In the genomic region with DNA sequence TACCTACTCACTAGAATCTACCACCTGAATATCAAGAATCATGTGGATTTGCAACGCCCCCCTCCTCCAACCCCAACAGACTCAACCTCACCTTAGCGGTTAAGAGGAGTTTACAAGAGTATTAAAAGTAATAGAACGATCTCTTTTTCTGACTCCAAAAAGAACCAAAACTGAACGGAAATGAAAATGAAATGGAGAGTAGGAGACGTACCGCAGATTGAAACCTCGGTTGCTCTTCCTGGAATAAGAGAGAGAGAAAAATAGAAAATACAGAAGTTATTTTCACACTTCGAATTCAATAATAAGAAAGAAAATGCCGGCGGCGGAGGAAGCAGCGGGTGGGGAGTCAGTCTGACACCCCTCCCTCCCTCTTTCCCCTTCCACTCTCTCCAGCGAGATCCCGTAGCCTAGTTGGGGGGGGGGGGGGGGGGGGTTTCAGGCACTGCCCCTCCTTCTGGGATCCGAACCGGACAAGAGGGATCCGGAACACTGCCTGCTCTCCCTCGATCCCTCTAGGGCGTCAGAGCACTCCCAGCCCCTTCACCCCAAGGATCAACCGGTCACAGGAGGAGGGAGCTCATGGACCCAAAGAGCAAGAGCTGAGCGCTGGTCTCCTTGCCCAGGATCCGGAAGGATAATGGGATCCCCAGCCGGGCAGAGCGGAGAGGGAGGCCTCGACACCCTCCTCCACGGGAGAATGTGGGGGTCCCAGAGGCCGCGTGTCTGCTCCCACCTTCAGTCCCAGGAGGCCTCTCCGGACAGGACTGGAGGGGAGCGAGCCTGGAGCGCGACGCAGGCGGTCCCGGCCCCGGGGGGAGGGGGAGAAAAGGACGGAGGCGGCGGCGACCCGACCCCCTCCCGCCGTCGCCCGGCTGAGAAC, we compare ENCODE assay signal across 8 mouse cellular contexts. TPM values are rescaled to one million over a fixed set of nuclear protein-coding genes. Genes with fewer than 3 reads are reported as not detected.
A peak's percentile ranks its signal among the peaks of the same experiment; 100 is the strongest.
DNase-seq lines count a peak whose midpoint lies in the region; ATAC-seq and TF ChIP-seq lines count a peak whose summit lies in the region.

No protein-coding gene starts in this region.

- H3K4me3 ChIP-seq in thymus, adult 2 months (ENCODE audit: control insufficient read depth, insufficient read depth, low read length) = peak overlapping the region; percentile 59
- H3K4me3 ChIP-seq in forebrain, embryonic 14.5 days (ENCODE audit: low read depth, low read length) = peak overlapping the region; percentile 89
- peak overlapping the region; percentile 96 for H3K4me3 ChIP-seq in limb, embryonic 14.5 days (replicated peaks; ENCODE audit: low read length)
- H3K4me3 ChIP-seq in neural tube, embryonic 14.5 days (ENCODE audit: low read depth, low read length) = peak overlapping the region; percentile 93

- WGBS in thymus, adult 2 months = 1% methylated on average over 42 of the region's 45 CpGs
- WGBS in forebrain, embryonic 14.5 days = 7% methylated on average over 33 of the region's 45 CpGs
- 8% methylated on average over 26 of the region's 45 CpGs for WGBS in limb, embryonic 14.5 days
- WGBS in neural tube, embryonic 14.5 days = 8% methylated on average over 34 of the region's 45 CpGs

- peak overlapping the region; percentile 6; the same call in 1 of the 2 replicates for H3K27ac ChIP-seq in thymus, adult 2 months (ENCODE audit: control insufficient read depth, insufficient read depth, low read length)
- H3K27ac ChIP-seq in forebrain, embryonic 14.5 days (ENCODE audit: low read depth, low read length) = peak overlapping the region; percentile 36
- peak overlapping the region; percentile 50 for H3K27ac ChIP-seq in limb, embryonic 14.5 days (replicated peaks; ENCODE audit: low read depth, low read length)
- peak overlapping the region; percentile 71 for H3K27ac ChIP-seq in neural tube, embryonic 14.5 days (ENCODE audit: low read depth, low read length)

- no peak for TF ChIP-seq CTCF in thymus, adult 2 months (IDR thresholded peaks at IDR 0.05; ENCODE audit: borderline replicate concordance, control insufficient read depth, extremely low read depth, insufficient read depth, low read length, poor library complexity)

- ATAC-seq in frontal cortex, adult (ENCODE audit: low TSS enrichment) = peak; percentile 9
- no peak for ATAC-seq in forebrain, embryonic 14.5 days
- peak; percentile 4; the same call in 1 of the 2 replicates for ATAC-seq in limb, embryonic 14.5 days (ENCODE audit: low FRiP score, low read depth)
- ATAC-seq in neural tube, embryonic 14.5 days (ENCODE audit: low read depth) = peak; percentile 9

- H3K4me2 ChIP-seq in forebrain, embryonic 14.5 days (ENCODE audit: low read length) = peak overlapping the region; percentile 85
- peak overlapping the region; percentile 82 for H3K4me2 ChIP-seq in limb, embryonic 14.5 days (replicated peaks; ENCODE audit: low read depth, low read length, severe bottlenecking)
- peak overlapping the region; percentile 53 for H3K4me2 ChIP-seq in neural tube, embryonic 14.5 days (ENCODE audit: low read depth, low read length)

- no peaks in the 10 kb centered on the region for H3K9me3 ChIP-seq in forebrain, embryonic 14.5 days (replicated peaks; ENCODE audit: control insufficient read depth, low read length)
- H3K9me3 ChIP-seq in limb, embryonic 14.5 days (ENCODE audit: control insufficient read depth, low read length) = no peaks in the 10 kb centered on the region
- H3K9me3 ChIP-seq in neural tube, embryonic 14.5 days (ENCODE audit: control insufficient read depth, low read length) = no peaks in the 10 kb centered on the region

- DNase-seq in frontal cortex, adult 2 months (ENCODE audit: extremely low spot score in 1 of 2, low spot score in 1 of 2) = no peak
- DNase-seq in thymus, adult 2 months = no peak
- DNase-seq in thymus, postnatal 0 days (ENCODE audit: low spot score) = no peak
- peak; percentile 28 for DNase-seq in forebrain, embryonic 14.5 days (ENCODE audit: low spot score)
- DNase-seq in limb, embryonic 14.5 days (ENCODE audit: low spot score) = peak; percentile 14
- DNase-seq in right cerebral cortex, adult 2 months (ENCODE audit: low spot score in 2 of 2) = no peak

- H3K9ac ChIP-seq in forebrain, embryonic 14.5 days (ENCODE audit: low read length) = peak overlapping the region; percentile 84
- peak overlapping the region; percentile 77 for H3K9ac ChIP-seq in limb, embryonic 14.5 days (ENCODE audit: low read depth, low read length, severe bottlenecking)
- H3K9ac ChIP-seq in neural tube, embryonic 14.5 days (replicated peaks; ENCODE audit: low read depth, low read length) = peak overlapping the region; percentile 76

- H3K36me3 ChIP-seq in thymus, adult 2 months (ENCODE audit: control insufficient read depth, insufficient read depth, low read length) = peaks cover under 1% of the 10 kb centered on the region; the same call in 1 of the 2 replicates
- peaks cover 21% of the 10 kb centered on the region for H3K36me3 ChIP-seq in forebrain, embryonic 14.5 days (ENCODE audit: control insufficient read depth, insufficient read depth, low read length)
- H3K36me3 ChIP-seq in limb, embryonic 14.5 days (ENCODE audit: control insufficient read depth, insufficient read depth, low read length) = peaks cover 28% of the 10 kb centered on the region
- H3K36me3 ChIP-seq in neural tube, embryonic 14.5 days (ENCODE audit: control insufficient read depth, insufficient read depth, low read length) = 0 out of 2 replicates have a peak, but pooled peaks cover 3% of the 10 kb centered on the region

- no peak for TF ChIP-seq POLR2A in thymus, adult 2 months (IDR thresholded peaks at IDR 0.05; ENCODE audit: control insufficient read depth, extremely low read depth, insufficient read depth, low read length, poor library complexity)
- no peak for TF ChIP-seq POLR2A in limb, embryonic 14.5 days (IDR thresholded peaks at IDR 0.05; ENCODE audit: borderline replicate concordance, extremely low read depth, insufficient read depth, insufficient read length)

- peaks cover 8% of the 10 kb centered on the region for H3K4me1 ChIP-seq in thymus, adult 2 months (replicated peaks; ENCODE audit: control insufficient read depth, insufficient read depth, low read length)
- H3K4me1 ChIP-seq in forebrain, embryonic 14.5 days (ENCODE audit: control insufficient read depth, insufficient read depth, low read length) = peaks cover 11% of the 10 kb centered on the region; the same call in 1 of the 2 replicates
- H3K4me1 ChIP-seq in limb, embryonic 14.5 days (ENCODE audit: control insufficient read depth, insufficient read depth, low read length) = peaks cover 8% of the 10 kb centered on the region
- H3K4me1 ChIP-seq in neural tube, embryonic 14.5 days (ENCODE audit: control insufficient read depth, insufficient read depth, low read length) = peaks cover 4% of the 10 kb centered on the region; the same call in 1 of the 2 replicates

- H3K27me3 ChIP-seq in thymus, adult 2 months (ENCODE audit: control insufficient read depth, insufficient read depth, low read length) = no peaks in the 10 kb centered on the region
- no peaks in the 10 kb centered on the region for H3K27me3 ChIP-seq in forebrain, embryonic 14.5 days (replicated peaks; ENCODE audit: control insufficient read depth, insufficient read depth, low read length)
- H3K27me3 ChIP-seq in limb, embryonic 14.5 days (ENCODE audit: control insufficient read depth, insufficient read depth, low read length) = no peaks in the 10 kb centered on the region
- no peaks in the 10 kb centered on the region for H3K27me3 ChIP-seq in neural tube, embryonic 14.5 days (ENCODE audit: control insufficient read depth, insufficient read depth, low read length)

RNA-seq across cellular contexts. Expression of a gene that starts 0.7 kb away (rescaled TPM):
- 51.5 and 66.9 TPM in 2 replicates for polyA plus RNA-seq in frontal cortex, adult 2 months (2012; rRNA removed)
- polyA plus RNA-seq in thymus, adult 2 months (2012; rRNA removed) = 54.9 and 56.1 TPM in 2 replicates
- polyA plus RNA-seq in thymus, postnatal 0 days (2015; fragmentation: Nextera tagmentation; extraction: Ambion mirVana) = 18.7 and 20.9 TPM in 2 replicates
- 105 and 109 TPM in 2 replicates for polyA plus RNA-seq in forebrain, embryonic 14.5 days (2014; fragmentation: Nextera tagmentation; extraction: Ambion mirVana)
- polyA plus RNA-seq in limb, embryonic 14.5 days (2012; rRNA removed) = 54.8 and 59.9 TPM in 2 replicates
- polyA plus RNA-seq in limb, embryonic 14.5 days (2014; fragmentation: Nextera tagmentation; extraction: Ambion mirVana) = 33.6 and 36.2 TPM in 2 replicates
- 27.2 and 64.9 TPM in 2 replicates for polyA plus RNA-seq in neural tube, embryonic 14.5 days (2014; fragmentation: Nextera tagmentation; extraction: Ambion mirVana)

Comparison
In these comparisons a context has a peak if more than half of its experiments do, and no peak if none do; other contexts are left out.
1. DNase-seq: peak in forebrain, embryonic 14.5 days (single experiment) and limb, embryonic 14.5 days (single experiment); none in frontal cortex, adult 2 months (0 of 2), thymus, adult 2 months (single experiment), thymus, postnatal 0 days (single experiment) and right cerebral cortex, adult 2 months (0 of 2).
2. H3K27ac ChIP-seq: peak in every context shown above with its lines; median percentile 71 in neural tube, embryonic 14.5 days; 50 in limb, embryonic 14.5 days; 36 in forebrain, embryonic 14.5 days; 6 in thymus, adult 2 months.
3. Peak in every context shown above with its lines, with median percentiles within 50 percentile points of each other: H3K4me3 ChIP-seq, H3K4me2 ChIP-seq and H3K9ac ChIP-seq.